Comparison of ENCODE assay signal across 8 mouse cellular contexts in genomic region chr14:58073936-58074335, GRCm38 (mm10). TPM values are rescaled to one million over a fixed set of nuclear protein-coding genes. Genes with fewer than 3 reads are reported as not detected.
DNase-seq lines count a peak whose midpoint lies in the region; ATAC-seq and TF ChIP-seq lines count a peak whose summit lies in the region.

No protein-coding gene starts in this region.

- no peak for TF ChIP-seq CTCF in cortical plate, adult 2 months (IDR thresholded peaks at IDR 0.05; ENCODE audit: extremely low read depth, insufficient read depth, low read length)
- TF ChIP-seq CTCF in heart, postnatal 0 days (IDR thresholded peaks at IDR 0.05; ENCODE audit: low read depth) = no peak

- no peak for ATAC-seq in megakaryocyte, adult 5-6 weeks (ENCODE audit: poor library complexity, severe bottlenecking)
- no peak for ATAC-seq in heart, postnatal 0 days (ENCODE audit: insufficient read depth, low read depth)

- no peak for TF ChIP-seq POLR2A in cortical plate, adult 2 months (IDR thresholded peaks at IDR 0.05; ENCODE audit: extremely low read depth, insufficient read depth, low read length)

- H3K4me1 ChIP-seq in megakaryocyte, embryonic 14.5 days = peaks cover 68% of the 10 kb centered on the region
- H3K4me1 ChIP-seq in cortical plate, adult 2 months (ENCODE audit: control insufficient read depth, insufficient read depth, low read length) = no peaks in the 10 kb centered on the region
- H3K4me1 ChIP-seq in heart, postnatal 0 days (ENCODE audit: control insufficient read depth, insufficient read depth) = peaks cover 6% of the 10 kb centered on the region; the same call in 1 of the 2 replicates

- no peak for TF ChIP-seq EP300 in heart, postnatal 0 days (IDR thresholded peaks at IDR 0.05; ENCODE audit: low read depth)

- WGBS in heart, postnatal 0 days = 2% methylated on average over 20 of the region's 20 CpGs

- peak overlapping the region; percentile 86 for H3K4me2 ChIP-seq in heart, postnatal 0 days (ENCODE audit: low read depth, low read length)

- H3K9ac ChIP-seq in heart, postnatal 0 days (replicated peaks; ENCODE audit: low read depth, low read length) = peak overlapping the region; percentile 67

- peaks cover 100% of the 10 kb centered on the region for H3K27me3 ChIP-seq in megakaryocyte, embryonic 14.5 days (replicated peaks)
- peaks cover 22% of the 10 kb centered on the region for H3K27me3 ChIP-seq in heart, postnatal 0 days (ENCODE audit: control insufficient read depth, insufficient read depth, low read length)

- H3K9me3 ChIP-seq in megakaryocyte, embryonic 14.5 days = peaks cover 10% of the 10 kb centered on the region; the same call in 1 of the 2 replicates
- no peaks in the 10 kb centered on the region for H3K9me3 ChIP-seq in heart, postnatal 0 days (replicated peaks; ENCODE audit: control insufficient read depth, low read length)

- peak overlapping the region; percentile 86 for H3K4me3 ChIP-seq in megakaryocyte, embryonic 14.5 days (replicated peaks)
- peak overlapping the region; percentile 78 for H3K4me3 ChIP-seq in cortical plate, adult 2 months (ENCODE audit: insufficient read depth, low read length)
- H3K4me3 ChIP-seq in heart, postnatal 0 days (ENCODE audit: low read depth, low read length) = peak overlapping the region; percentile 84

- no peaks in the 10 kb centered on the region for H3K36me3 ChIP-seq in megakaryocyte, embryonic 14.5 days (replicated peaks; ENCODE audit: low read length)
- no peaks in the 10 kb centered on the region for H3K36me3 ChIP-seq in heart, postnatal 0 days (replicated peaks; ENCODE audit: control insufficient read depth, insufficient read depth, low read length)

- DNase-seq in heart, postnatal 0 days (ENCODE audit: low spot score) = no peak
- peak; percentile 27 to 51 for DNase-seq in kidney, postnatal 4 days
- DNase-seq in naive thymus-derived CD4-positive, alpha-beta T cell, adult 2 months (ENCODE audit: low read depth) = peak; percentile 25
- no peak for DNase-seq in testis, postnatal 14 days (ENCODE audit: low spot score)
- no peak for DNase-seq in layer of hippocampus, postnatal 10 days (ENCODE audit: low spot score in 2 of 2)

- H3K27ac ChIP-seq in cortical plate, adult 2 months (ENCODE audit: insufficient read depth, low read length) = no peak overlapping the region
- H3K27ac ChIP-seq in heart, postnatal 0 days (ENCODE audit: low read depth) = no peak overlapping the region

RNA-seq across cellular contexts. Expression of gene Fgf9, which starts 3.6 kb away (rescaled TPM):
- polyA plus RNA-seq in megakaryocyte, embryonic 14.5 days (2012; ENCODE audit: insufficient read depth, low replicate concordance) = not detected in 2 replicates
- total RNA-seq in megakaryocyte, adult 5-6 weeks (2015) = not detected in 2 replicates
- not detected in 2 replicates for total RNA-seq in megakaryocyte, adult 5-6 weeks (2017)
- 18.0 and 20.5 TPM in 2 replicates for polyA plus RNA-seq in cortical plate, adult 2 months (2012; rRNA removed)
- 3.7 and 7.6 TPM in 2 replicates for total RNA-seq in heart, postnatal 0 days (2014; rRNA removed; ENCODE audit: low replicate concordance)
- polyA plus RNA-seq in heart, postnatal 0 days (2015; fragmentation: Nextera tagmentation; extraction: Ambion mirVana) = 10.0 and 10.6 TPM in 2 replicates
- 10 to 100 TPM; 15.8 to 16.9 TPM for total RNA-seq in layer of hippocampus, postnatal 10 days (2021)

Comparison
In these comparisons a context has a peak if more than half of its experiments do, and no peak if none do; other contexts are left out.
1. DNase-seq: peak in kidney, postnatal 4 days (2 of 2) and naive thymus-derived CD4-positive, alpha-beta T cell, adult 2 months (single experiment); none in heart, postnatal 0 days (single experiment), testis, postnatal 14 days (single experiment) and layer of hippocampus, postnatal 10 days (0 of 2).
2. Peak in every context shown above with its lines, with median percentiles within 50 percentile points of each other: H3K4me3 ChIP-seq.